9 mouse cellular contexts compared by ENCODE assay signal in genomic region chr11:114822727-114823126, GRCm38 (mm10). TPM values are rescaled to one million over a fixed set of nuclear protein-coding genes. Genes with fewer than 3 reads are reported as not detected.
DNase-seq lines count a peak whose midpoint lies in the region; ATAC-seq and TF ChIP-seq lines count a peak whose summit lies in the region.
"Had no signal": no experiment of that assay in that cellular context is flagged by ENCODE, and none has a peak within 500 bp of the region (broad histone marks: within the 10 kb centered on the region; RNA-seq: fewer than 3 reads in every experiment).

No protein-coding gene starts in this region.

- peak; percentile 67 for ATAC-seq in embryonic facial prominence, embryonic 13.5 days (ENCODE audit: insufficient number of reproducible peaks, insufficient read depth, low FRiP score, low TSS enrichment, low read depth)
- peak; percentile 36; the same call in 1 of the 2 replicates for ATAC-seq in heart, postnatal 0 days (ENCODE audit: insufficient read depth, low read depth)

- no peak for TF ChIP-seq POLR2A in lung, adult 2 months (IDR thresholded peaks at IDR 0.05; ENCODE audit: borderline replicate concordance, extremely low read depth, low read depth, low read length)

- no peak for TF ChIP-seq CTCF in heart, postnatal 0 days (IDR thresholded peaks at IDR 0.05; ENCODE audit: low read depth)
- no peak for TF ChIP-seq CTCF in lung, adult 2 months (IDR thresholded peaks at IDR 0.05; ENCODE audit: insufficient read depth, low read length)

- WGBS in embryonic facial prominence, embryonic 13.5 days: 22% methylated on average over 12 of the region's 12 CpGs
- WGBS in heart, postnatal 0 days: 52% methylated on average over 12 of the region's 12 CpGs
- WGBS in lung, adult 2 months: 57% methylated on average over 12 of the region's 12 CpGs

- H3K4me1 ChIP-seq in embryonic facial prominence, embryonic 13.5 days: peaks cover 41% of the 10 kb centered on the region
- H3K4me1 ChIP-seq in heart, postnatal 0 days (ENCODE audit: control insufficient read depth, insufficient read depth): 0 out of 2 replicates have a peak, but pooled peaks cover 3% of the 10 kb centered on the region
- no peaks in the 10 kb centered on the region for H3K4me1 ChIP-seq in lung, adult 2 months (ENCODE audit: control insufficient read depth, insufficient read depth, low read length)

- H3K27ac ChIP-seq in embryonic facial prominence, embryonic 13.5 days: peak overlapping the region; percentile 78
- H3K27ac ChIP-seq in heart, postnatal 0 days (ENCODE audit: low read depth): no peak overlapping the region

- no peak overlapping the region for H3K4me3 ChIP-seq in embryonic facial prominence, embryonic 13.5 days
- no peak overlapping the region for H3K4me3 ChIP-seq in heart, postnatal 0 days (ENCODE audit: low read depth, low read length)
- no peak overlapping the region for H3K4me3 ChIP-seq in lung, adult 2 months (replicated peaks; ENCODE audit: extremely low read depth, low read depth, low read length)

- peak overlapping the region; percentile 32 for H3K4me2 ChIP-seq in embryonic facial prominence, embryonic 13.5 days
- no peak overlapping the region for H3K4me2 ChIP-seq in heart, postnatal 0 days (ENCODE audit: low read depth, low read length)

- DNase-seq in adrenal gland, postnatal 25 days: peak; percentile 12
- no peak for DNase-seq in adrenal gland, postnatal 4 days (ENCODE audit: low spot score in 2 of 2)
- DNase-seq in heart, postnatal 0 days (ENCODE audit: low spot score): peak; percentile 25
- DNase-seq in layer of hippocampus, adult 18-20 months (ENCODE audit: low spot score in 2 of 2): peak; percentile 82 to 92
- peak; percentile 46 for DNase-seq in lung, adult 2 months
- DNase-seq in skeletal muscle tissue, adult 2 months (ENCODE audit: low read depth, low spot score): peak; percentile 75
- DNase-seq in spleen, postnatal 10 days (ENCODE audit: low spot score in 2 of 2): no peak

- H3K9ac ChIP-seq in embryonic facial prominence, embryonic 13.5 days: 0 out of 2 replicates have a peak overlapping the region, but pooled peaks have one; percentile 27
- no peak overlapping the region for H3K9ac ChIP-seq in heart, postnatal 0 days (replicated peaks; ENCODE audit: low read depth, low read length)

- H3K36me3 ChIP-seq in embryonic facial prominence, embryonic 13.5 days: no peaks in the 10 kb centered on the region
- no peaks in the 10 kb centered on the region for H3K36me3 ChIP-seq in heart, postnatal 0 days (replicated peaks; ENCODE audit: control insufficient read depth, insufficient read depth, low read length)

- no peak for TF ChIP-seq EP300 in heart, postnatal 0 days (IDR thresholded peaks at IDR 0.05; ENCODE audit: low read depth)

- H3K27me3 ChIP-seq in embryonic facial prominence, embryonic 13.5 days: no peaks in the 10 kb centered on the region
- no peaks in the 10 kb centered on the region for H3K27me3 ChIP-seq in heart, postnatal 0 days (ENCODE audit: control insufficient read depth, insufficient read depth, low read length)

- H3K9me3 ChIP-seq in embryonic facial prominence, embryonic 13.5 days: no peaks in the 10 kb centered on the region
- H3K9me3 ChIP-seq in heart, postnatal 0 days (replicated peaks; ENCODE audit: control insufficient read depth, low read length): no peaks in the 10 kb centered on the region

RNA-seq across cellular contexts. Expression of gene Gpr142, which starts 24.0 kb away (rescaled TPM):
- total RNA-seq in adrenal gland, postnatal 25 days (2021): not detected in 2 replicates
- total RNA-seq in adrenal gland, postnatal 4 days (2021): under 1 TPM in 1 of 2 experiments, not detected in 1; 0.36 TPM
- polyA plus RNA-seq in embryonic facial prominence, embryonic 13.5 days (2015; fragmentation: Nextera tagmentation; extraction: Ambion mirVana): not detected in 2 replicates
- total RNA-seq in heart, postnatal 0 days (2014; rRNA removed; ENCODE audit: low replicate concordance): not detected in 2 replicates
- polyA plus RNA-seq in heart, postnatal 0 days (2015; fragmentation: Nextera tagmentation; extraction: Ambion mirVana): not detected in 2 replicates
- total RNA-seq in layer of hippocampus, adult 18-20 months (2021): not detected
- not detected in 2 replicates for polyA plus RNA-seq in lung, adult 2 months (2012; rRNA removed)
- polyA plus RNA-seq: C2C12 had no signal

RNA-seq across cellular contexts. Expression of gene Btbd17, which starts 27.0 kb away (rescaled TPM):
- total RNA-seq in adrenal gland, postnatal 25 days (2021): not detected in 2 replicates
- total RNA-seq in adrenal gland, postnatal 4 days (2021): under 1 TPM; 0.50 to 0.59 TPM
- 1.1 and 1.6 TPM in 2 replicates for polyA plus RNA-seq in embryonic facial prominence, embryonic 13.5 days (2015; fragmentation: Nextera tagmentation; extraction: Ambion mirVana)
- not detected in 2 replicates for total RNA-seq in heart, postnatal 0 days (2014; rRNA removed; ENCODE audit: low replicate concordance)
- 0.12 and 0.18 TPM in 2 replicates for polyA plus RNA-seq in heart, postnatal 0 days (2015; fragmentation: Nextera tagmentation; extraction: Ambion mirVana)
- total RNA-seq in layer of hippocampus, adult 18-20 months (2021): 10 to 100 TPM; 18.7 to 23.2 TPM
- 0.54 and 0.59 TPM in 2 replicates for polyA plus RNA-seq in lung, adult 2 months (2012; rRNA removed)

RNA-seq across cellular contexts. Expression of gene Gprc5c, which starts 28.2 kb away (rescaled TPM):
- 5.4 and 13.9 TPM in 2 replicates for total RNA-seq in adrenal gland, postnatal 25 days (2021)
- total RNA-seq in adrenal gland, postnatal 4 days (2021): 10 to 100 TPM; 17.6 to 41.1 TPM
- polyA plus RNA-seq in embryonic facial prominence, embryonic 13.5 days (2015; fragmentation: Nextera tagmentation; extraction: Ambion mirVana): 44.4 and 44.8 TPM in 2 replicates
- 14.1 and 16.5 TPM in 2 replicates for total RNA-seq in heart, postnatal 0 days (2014; rRNA removed; ENCODE audit: low replicate concordance)
- polyA plus RNA-seq in heart, postnatal 0 days (2015; fragmentation: Nextera tagmentation; extraction: Ambion mirVana): 6.8 and 7.5 TPM in 2 replicates
- total RNA-seq in layer of hippocampus, adult 18-20 months (2021): 1 to 10 TPM; 3.3 to 3.7 TPM
- 14.3 and 18.2 TPM in 2 replicates for polyA plus RNA-seq in lung, adult 2 months (2012; rRNA removed)

RNA-seq across cellular contexts. Expression of gene Kif19a, which starts 57.5 kb away (rescaled TPM):
- 0.43 TPM in 1 of 2 replicates, not detected in the other for total RNA-seq in adrenal gland, postnatal 25 days (2021)
- total RNA-seq in adrenal gland, postnatal 4 days (2021): 1 to 10 TPM in 1 of 2 experiments, under 1 TPM in 1; 0.99 to 1.6 TPM
- 0.69 and 2.2 TPM in 2 replicates for polyA plus RNA-seq in embryonic facial prominence, embryonic 13.5 days (2015; fragmentation: Nextera tagmentation; extraction: Ambion mirVana)
- total RNA-seq in heart, postnatal 0 days (2014; rRNA removed; ENCODE audit: low replicate concordance): 2.7 TPM in 1 of 2 replicates, not detected in the other
- 0.08 and 0.14 TPM in 2 replicates for polyA plus RNA-seq in heart, postnatal 0 days (2015; fragmentation: Nextera tagmentation; extraction: Ambion mirVana)
- total RNA-seq in layer of hippocampus, adult 18-20 months (2021): 1 to 10 TPM; 3.0 to 3.1 TPM
- 8.9 and 9.2 TPM in 2 replicates for polyA plus RNA-seq in lung, adult 2 months (2012; rRNA removed)

Comparison
In these comparisons a context has a peak if more than half of its experiments do, and no peak if none do; other contexts are left out.
1. DNase-seq: peak in adrenal gland, postnatal 25 days (single experiment), heart, postnatal 0 days (single experiment), layer of hippocampus, adult 18-20 months (2 of 2), lung, adult 2 months (single experiment) and skeletal muscle tissue, adult 2 months (single experiment); none in adrenal gland, postnatal 4 days (0 of 2) and spleen, postnatal 10 days (0 of 2).
2. RNA of gene Btbd17, which starts 27.0 kb away (total RNA-seq): 18.7 to 23.2 TPM in layer of hippocampus, adult 18-20 months; 0.50 to 0.59 TPM in adrenal gland, postnatal 4 days, not detected in adrenal gland, postnatal 25 days and not detected in heart, postnatal 0 days; every median in the first group is over 10 times any median in the second.